Mouse (Mus musculus) induced T-regulatory cell, adult 2 months (primary cell): ENCODE results near the gene Kctd21.
A peak's percentile ranks its signal among the peaks of the same experiment; 100 is the strongest.

ENCODE experiments used
- DNase-seq: peaks from one replicate; pipeline ENCODE4 v3.0.0-alpha.2; 2012; ENCODE audit warnings: low read depth

Kctd21 gene

GRCm38 (mm10) chr7:97387561-97388147 lies 55.5 kb downstream of the Kctd21 start:
- DNase-seq = no peak

- no peak for DNase-seq
Measured at GRCm38 (mm10) chr7:97388541-97388940, 56.4 kb downstream of the Kctd21 start.

DNA sequence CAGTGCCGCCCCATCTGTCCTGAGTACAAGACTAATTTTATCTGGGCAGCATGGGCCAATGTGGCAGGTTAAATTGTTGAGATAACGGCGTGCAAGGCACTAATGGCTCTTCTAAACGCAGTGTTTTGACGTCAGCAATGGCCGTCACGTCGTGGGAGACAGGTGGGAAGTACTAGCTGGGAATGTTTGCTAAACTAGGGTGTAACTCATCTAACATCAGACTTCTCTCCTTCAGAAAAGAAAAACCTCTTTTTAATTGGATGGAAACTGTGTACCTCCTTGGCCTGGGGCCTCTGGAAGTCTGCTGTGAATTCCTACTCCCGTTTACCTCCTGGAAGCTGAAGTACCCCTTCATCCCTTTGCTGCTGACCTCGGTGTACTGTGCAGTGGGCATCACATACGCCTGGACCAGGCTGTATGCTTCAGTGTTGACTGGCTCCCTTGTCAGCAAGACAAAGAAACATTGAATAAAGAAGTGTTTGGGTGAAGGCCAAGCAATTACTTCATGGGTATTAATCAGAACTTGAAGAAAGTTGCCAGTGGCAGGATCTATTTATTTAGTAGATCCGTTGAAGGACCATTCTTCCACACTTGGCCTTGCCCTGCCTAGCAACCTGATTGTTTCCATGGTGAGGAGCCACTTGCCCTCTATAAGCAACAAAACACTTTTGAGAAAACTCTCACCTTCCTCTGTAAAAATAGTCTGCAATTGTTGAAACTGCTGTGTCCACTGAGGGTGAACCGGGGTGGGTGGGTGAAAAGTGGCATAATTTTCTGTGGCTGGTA lies 59.4 kb downstream of the Kctd21 start:
- DNase-seq = no peak

GRCm38 (mm10) chr7:97392079-97392445 lies 59.9 kb downstream of the Kctd21 start:
- DNase-seq = no peak

DNA sequence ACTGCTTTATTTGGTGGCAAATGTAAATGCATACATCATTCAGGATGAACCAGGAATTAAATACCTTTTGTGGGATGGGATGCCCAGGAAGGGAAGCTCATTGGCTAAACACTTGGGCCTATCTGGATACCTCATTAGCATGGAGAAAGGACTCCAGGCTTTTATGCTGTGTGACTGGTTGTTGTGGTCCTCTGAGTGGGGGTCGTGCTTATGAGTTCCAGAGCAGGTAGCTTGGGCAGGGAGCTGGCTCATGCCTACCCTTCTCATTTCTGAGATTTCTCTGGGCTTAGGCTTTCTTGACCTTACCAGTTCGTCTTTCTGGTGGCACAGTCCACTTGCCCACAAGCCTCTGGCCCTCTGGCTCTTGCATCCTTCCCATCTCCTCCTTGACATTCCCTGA lies 62.2 kb downstream of the Kctd21 start:
- DNase-seq = no peak

GRCm38 (mm10) chr7:97398943-97399342 lies 66.8 kb downstream of the Kctd21 start:
- peak; percentile 3 for DNase-seq
